Mouse (Mus musculus) WW6 (cell line): ENCODE measurements around the gene M6pr.
"Not testable (repeated sequence)": the region's sequence is repeated elsewhere in the genome, so short reads cannot be mapped to it uniquely, and the experiment has no call there.

Experiments used
- DNase-seq: peaks from one replicate; pipeline ENCODE4 v3.0.0-alpha.2; 2013; ENCODE audit warnings: low read depth, low spot score

Gene M6pr

DNA sequence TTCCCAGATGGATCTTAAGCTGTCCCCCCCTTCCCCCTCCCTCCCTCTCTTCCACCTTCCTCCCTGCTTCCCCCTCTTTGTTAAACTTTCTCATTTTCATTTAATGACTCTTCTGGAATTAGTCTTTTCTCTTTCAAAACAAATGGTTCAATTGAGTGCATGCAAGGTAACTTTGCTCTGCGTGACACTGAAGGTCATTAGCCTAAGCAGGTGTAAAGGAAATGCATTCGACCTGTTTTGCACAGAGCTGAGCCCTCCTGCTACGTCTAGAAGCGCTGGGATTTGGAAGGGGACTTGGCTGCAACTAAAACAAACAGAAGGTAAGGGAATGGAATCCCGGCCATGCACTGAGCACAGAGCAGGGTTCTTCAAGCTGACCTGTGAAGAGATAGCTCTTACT is 33.6 kb downstream of the M6pr start:
- peak; percentile 75 for DNase-seq

DNA sequence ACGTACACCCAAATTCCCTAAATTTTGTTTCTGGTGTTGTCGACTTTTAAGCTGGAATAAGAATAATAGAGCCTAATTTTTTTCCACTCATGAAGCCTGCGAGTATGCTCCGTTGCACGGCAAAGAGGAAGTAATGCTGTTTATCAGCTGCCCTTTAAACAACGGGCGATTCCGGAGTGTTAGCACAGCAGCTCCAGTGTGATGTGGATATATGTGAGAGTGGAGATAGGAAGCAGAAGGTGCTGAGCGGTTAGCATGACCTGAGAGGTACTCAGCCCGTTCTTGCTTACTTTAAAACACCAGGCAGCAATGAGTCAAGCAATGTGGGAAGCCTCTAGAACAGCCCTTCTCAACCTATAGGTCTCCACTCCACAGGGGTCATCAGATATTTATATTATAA is 35.2 kb downstream of the M6pr start:
- DNase-seq, result no peak

DNA sequence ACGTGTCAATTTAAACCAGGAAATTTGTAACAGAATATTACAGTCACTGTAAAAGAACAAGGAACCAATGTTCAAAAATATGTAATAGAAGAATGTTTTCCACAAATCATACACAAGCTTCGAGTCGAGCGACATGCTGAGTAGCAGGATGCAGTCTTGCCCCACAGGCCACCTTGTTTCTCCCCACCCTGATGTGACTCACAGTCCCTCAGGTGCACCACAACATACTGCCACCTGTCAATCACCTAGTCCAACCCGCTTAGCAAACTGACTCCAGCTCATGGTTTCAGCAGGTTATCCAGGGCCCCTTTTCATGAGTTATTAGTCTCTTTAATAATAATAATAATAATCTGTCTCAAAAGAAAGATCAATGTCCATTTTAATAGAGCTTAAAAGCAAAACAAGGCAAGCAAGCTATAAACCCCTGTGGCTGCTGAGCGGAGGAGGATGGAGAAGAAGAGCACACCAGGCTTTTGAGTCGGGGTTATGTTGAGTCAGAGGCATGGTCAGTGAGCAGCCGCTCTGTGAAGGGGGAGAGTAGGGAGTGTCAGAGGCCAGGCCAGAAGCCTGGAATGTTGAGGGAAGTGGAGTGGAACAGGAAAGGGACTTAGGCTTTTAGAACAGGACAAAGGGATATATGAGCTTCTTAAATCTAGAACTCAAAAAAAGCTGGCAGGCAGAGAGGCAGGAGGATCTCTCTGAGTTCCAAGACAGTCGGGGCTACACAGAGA is 36.0 kb downstream of the M6pr start:
- DNase-seq, result no peak

DNA sequence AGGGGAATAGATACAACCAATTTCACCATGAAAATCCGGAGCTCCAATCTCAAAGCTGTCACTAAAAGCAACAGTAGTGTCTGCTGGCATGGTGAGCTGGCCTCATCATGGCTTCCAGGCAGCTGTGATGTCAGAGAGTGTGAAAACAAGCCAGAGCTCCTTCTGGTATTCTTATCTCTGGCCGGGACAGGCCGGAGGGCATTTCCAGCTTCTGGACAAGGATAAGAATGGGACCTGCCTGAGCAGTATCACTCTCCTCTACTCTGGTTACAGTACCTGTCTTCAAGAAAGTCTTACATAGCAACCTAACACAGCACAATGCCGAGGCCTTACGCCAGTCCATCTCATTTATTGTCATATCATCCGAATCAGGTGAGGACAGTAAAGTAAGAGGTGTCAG is 37.2 kb downstream of the M6pr start:
- DNase-seq, result no peak

DNA sequence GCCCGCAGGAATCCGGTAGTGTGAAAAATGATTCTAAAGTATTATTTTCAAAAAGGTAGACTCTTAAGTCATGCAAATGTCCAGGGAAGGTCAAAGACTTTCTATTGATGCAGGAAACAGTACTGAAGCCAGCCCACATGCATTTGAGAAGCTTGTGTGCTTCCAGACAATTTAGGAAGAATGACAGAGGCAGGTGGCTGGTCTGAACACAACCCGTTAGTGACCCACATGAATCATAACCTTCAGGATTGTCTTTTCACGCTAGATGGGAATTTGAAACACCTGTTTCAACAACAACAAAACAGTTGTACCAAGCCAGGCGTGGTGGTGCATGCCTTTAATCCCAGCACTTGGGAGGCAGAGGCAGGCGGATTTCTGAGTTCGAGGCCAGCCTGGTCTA is 37.9 kb downstream of the M6pr start:
- DNase-seq, result no peak

DNA sequence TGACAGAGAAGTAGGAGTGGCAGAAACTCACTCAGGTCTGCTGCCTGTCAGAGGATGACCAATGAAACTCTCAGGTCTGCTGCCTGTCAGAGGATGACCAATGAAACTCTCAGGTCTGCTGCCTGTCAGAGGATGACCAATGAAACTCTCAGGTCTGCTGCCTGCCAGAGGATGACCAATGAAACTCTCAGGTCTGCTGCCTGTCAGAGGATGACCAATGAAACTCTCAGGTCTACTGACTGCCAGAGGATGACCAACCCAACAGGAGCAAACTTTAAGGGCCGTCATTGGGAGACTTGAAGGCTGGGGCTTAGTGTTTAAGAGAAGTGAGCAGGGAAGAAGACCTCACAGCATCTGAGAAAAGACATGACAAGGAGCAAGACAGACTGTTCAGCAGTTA is 38.8 kb downstream of the M6pr start:
- DNase-seq, result not testable (repeated sequence)

DNA sequence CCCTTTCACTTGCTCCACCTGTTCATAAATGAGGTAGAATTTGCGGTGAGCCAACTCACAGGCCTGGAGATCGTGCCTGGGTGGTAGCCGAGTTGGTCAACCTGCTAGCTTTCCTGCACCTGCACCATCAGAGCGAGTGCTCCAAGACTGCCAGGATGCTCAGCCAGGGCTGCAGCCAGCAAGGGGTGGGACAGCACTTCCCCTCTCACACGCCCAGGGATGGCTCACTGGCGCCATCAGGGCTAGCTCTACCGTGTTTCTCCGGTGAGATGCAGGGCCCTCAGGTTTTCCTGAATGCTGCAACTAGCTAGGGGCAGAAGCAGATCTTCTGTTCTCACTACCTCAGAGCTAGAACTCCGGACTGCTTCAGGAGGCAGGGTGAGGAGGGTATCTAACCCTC is 47.4 kb downstream of the M6pr start:
- no peak for DNase-seq

DNA sequence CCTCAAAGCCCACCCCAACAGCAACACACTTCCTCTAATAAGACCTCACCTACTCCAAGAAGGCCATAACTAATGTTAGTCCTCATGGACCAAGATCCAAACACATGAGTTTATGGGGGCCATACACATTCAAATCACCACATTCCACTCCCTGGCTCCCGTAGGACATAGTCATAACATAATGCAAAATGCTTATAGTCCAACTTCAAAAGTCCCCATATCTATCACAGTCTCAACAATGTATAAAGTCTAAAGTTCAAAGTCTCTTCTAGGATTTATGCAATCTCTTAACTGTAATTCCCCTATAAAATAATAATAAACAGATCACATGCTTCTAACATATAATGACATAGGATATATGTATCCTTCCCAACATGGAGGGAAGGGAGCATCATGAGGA is 48.6 kb downstream of the M6pr start:
- no peak for DNase-seq

DNA sequence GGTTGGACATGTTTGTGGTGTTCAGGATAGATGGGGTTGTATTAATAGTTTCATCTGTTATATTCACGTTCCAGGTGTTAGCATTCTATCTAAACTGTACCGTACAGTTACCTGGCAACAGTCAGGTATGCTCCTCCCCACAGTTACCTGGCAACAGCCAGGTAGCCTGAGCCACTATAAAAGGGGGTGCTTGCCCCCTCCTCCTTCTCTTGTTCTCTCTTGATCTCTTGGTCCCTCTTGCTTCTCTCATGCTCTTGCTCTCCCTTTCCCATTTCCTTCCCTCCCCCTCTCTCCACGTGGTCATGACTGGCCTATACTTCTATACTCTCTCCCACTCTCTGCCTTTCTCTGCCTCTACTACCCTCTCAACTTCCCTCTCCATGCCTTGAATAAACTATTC is 57.2 kb downstream of the M6pr start:
- DNase-seq, result no peak

DNA sequence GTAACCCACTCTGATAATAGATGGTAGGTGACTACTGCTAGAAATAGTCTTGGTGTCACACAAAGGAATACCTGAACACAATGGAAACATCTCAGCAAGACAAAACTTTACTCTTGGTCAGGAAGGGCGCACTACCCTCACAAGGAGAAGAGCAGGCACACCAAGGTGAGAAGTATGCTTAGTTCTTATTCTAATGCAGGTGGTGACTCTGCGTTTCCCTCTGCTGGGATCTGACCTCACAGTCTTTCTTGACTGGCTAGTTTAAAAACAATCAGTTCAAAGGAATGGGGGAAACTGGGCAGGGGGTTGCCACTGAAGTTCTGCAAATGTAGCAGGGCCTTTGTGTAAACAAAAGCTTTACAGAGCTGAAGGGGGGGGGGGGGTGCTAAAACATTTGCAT is 57.8 kb downstream of the M6pr start:
- peak; percentile 50 for DNase-seq

DNA sequence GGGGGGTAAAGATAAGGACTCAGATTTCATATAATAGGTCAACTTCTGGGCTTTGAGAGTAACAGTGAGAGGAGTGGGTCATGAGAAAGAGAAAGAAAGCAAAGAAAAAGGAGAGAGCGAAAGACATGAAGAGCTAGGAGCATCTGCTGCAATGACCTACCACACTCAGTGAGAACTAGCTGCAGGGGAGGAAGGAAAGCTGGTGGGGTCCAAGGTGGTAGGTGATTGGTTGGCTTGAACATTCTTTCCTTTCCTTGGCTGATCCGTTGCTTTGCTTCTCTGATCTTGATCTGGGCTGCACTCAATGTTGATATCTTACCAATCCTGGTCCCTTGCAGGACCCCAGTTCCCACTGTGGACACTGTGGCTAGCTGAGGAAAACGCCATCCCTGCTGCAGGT is 58.5 kb downstream of the M6pr start:
- DNase-seq, result no peak
